Mouse (Mus musculus) cerebral cortex, adult 2 months (tissue): Measurements from ENCODE around the gene Mlf1.

Experiments
- WGBS: fragments of 180-500 bp; shearing (Covaris S2); methylation state at CpG from one replicate; pipeline ENCODE4 v1.1.7; 2018; 5-methylcytosine and 5-hydroxymethylcytosine counted together

Mlf1 gene

DNA sequence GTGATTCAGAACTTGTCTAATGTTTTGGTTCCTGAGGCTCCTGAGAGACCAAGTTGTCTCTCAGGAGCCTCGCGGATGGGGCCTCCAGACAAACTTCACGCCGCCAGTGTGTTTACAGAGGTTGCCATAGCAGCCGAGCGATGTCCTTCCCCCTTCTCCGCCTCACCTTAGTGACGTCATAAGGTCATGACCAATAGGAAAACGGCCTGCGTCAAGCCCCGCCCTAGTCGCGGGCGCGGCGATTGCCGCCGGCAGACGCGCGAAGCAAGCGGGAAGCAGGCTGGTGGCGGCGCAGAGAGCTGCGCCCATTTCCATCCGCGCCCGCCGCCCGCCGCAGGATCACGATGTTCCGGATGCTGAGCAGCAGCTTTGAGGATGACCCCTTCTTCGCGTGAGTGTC lies at the start of gene Mlf1:
Mlf1 (plus strand) TSS at position 226 of the 400 bp plus-strand sequence.
- WGBS, result under 1% methylated on average over 35 of the region's 35 CpGs

DNA sequence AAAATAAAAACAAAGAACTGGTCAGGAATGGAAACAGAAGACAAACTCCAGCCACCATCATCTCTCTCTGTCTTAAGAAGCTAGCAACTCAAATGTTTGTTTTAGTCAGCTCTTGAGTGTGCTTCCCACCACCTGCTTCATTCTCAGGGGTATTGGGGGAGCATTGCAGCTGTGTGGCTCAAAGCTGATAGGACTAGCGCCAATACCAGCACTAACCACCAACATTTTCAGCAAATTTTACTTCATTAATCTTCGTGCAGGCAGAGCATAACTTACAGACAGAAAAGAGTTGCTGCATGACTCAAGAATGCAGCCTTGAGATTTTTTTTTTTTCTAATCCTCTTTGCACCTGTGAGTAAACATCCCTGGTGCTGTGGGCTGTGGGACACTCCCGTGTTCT lies 34.3 kb upstream of the Mlf1 start:
- 75% methylated on average over 3 of the region's 3 CpGs for WGBS

DNA sequence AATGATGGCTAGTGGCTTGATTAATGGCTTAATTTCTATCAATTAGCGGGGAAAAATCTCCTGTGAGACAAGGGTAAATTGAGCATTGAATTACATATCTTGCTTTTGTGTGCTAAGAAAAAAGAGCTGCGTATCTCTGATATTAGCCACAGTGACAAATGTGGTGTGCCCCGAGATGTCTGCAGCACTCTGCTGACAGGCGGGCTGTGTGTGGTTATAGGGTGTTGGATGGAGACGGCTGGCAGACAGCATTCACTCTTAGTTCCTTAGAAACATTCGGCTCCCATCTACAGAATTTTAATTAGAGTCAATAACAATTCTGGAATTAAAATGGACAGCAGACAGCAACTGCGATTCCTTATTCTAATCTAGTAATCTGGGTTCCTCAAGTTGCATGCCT lies 33.0 kb upstream of the Mlf1 start:
- WGBS, result 75% methylated on average over 7 of the region's 7 CpGs

DNA sequence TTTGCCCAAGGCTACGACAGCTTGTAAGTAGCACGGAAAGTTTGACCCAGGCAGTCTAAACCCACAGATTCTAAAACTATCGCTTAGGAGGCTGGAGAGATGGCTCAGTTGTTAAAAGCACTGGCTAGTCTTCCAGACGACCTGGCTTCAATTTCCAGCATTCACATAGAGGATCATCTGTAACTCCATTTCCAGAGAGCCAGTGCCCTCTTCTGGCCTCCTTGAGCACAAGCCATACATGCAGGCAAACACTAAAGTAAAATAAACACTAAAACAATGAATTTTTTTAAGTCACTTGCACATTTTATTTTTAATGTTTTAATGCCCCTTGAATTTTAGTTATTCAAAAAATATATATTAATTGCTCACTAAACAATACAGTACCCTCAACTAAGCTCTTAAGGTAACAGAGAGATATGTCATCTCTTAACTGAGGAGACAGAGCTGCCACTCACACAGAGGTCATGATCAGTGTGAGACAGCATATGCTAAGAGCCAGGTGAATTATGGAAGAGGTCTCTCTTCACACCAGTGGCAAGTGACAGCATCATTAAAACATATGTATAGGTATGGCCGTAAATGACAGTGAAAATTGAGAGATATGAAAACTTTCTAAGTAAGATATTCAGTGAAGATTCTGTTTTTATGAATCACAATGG lies 30.8 kb upstream of the Mlf1 start:
- WGBS, result 69% methylated on average over 5 of the region's 5 CpGs

DNA sequence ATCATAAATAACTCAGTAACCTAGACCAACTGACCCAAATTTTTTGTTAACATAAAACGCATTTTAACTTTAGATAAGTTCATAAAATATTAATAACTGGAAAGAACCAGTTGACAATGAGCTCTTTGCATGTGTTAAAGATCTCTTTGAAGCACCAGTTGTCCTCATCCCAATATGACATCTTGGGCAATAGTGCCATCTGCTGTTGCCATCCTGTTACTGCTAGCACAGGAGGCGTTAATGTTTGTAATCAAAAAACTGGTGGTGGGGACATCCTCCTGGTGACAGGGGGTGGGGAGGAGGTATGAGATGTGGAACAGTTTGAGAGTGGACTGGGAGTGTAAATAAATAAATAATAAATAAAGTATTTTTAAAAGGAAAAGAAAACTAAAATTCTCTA lies 29.3 kb upstream of the Mlf1 start:
- 15% methylated on average over 2 of the region's 2 CpGs for WGBS

DNA sequence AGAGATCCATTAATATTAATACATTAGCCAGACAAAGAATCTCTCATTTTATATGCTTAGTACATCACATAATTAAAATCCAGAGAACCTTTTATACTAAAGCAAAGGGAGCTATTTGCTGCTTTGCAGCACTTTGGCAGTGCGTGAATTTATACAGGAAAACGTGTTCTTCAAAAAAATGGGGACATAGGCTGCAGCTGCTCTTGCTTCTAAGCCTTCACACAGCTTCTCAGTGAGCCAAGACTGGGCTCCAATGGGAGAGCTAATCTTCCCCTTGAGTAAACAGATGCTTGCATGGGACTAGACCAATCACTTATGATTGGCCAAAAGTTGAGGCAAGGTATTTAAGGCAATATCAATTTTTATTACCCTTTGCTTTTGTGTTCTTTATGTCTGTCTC lies 27.2 kb upstream of the Mlf1 start:
- WGBS, result 52% methylated on average over 2 of the region's 2 CpGs

DNA sequence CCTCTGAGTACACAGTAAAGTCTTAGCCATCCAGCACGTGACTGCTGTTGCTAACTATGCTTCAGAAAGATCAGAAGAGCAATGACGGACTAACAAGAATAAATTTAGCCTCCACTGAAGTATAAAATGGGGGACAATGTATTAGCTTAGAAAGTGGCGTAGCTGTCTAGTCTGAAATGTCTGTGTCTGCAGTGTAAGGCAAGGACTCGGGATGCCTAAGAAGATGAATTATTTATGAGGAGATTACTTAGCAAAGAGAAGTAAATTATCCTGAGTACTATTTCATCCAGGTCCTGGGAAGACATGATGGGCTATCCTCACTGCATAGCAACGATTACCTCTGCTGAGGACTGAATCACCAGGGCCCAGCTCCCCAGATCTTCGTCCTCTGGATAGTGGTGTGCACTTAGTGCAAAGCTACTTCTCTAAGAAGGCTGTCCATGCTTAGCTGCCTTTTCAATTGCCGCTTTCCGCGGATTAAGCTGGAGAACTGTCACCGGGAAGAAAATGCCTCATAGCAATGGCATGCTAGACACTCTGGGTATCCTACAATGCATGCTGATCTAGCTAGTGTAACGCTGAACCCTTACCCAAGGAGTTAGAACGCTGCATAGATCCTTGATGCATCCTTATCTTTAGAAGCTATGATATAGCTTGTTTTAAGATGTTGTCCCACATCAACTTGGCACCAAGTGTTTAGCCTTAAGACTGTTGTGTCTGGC lies 22.3 kb upstream of the Mlf1 start:
- 75% methylated on average over 12 of the region's 12 CpGs for WGBS

DNA sequence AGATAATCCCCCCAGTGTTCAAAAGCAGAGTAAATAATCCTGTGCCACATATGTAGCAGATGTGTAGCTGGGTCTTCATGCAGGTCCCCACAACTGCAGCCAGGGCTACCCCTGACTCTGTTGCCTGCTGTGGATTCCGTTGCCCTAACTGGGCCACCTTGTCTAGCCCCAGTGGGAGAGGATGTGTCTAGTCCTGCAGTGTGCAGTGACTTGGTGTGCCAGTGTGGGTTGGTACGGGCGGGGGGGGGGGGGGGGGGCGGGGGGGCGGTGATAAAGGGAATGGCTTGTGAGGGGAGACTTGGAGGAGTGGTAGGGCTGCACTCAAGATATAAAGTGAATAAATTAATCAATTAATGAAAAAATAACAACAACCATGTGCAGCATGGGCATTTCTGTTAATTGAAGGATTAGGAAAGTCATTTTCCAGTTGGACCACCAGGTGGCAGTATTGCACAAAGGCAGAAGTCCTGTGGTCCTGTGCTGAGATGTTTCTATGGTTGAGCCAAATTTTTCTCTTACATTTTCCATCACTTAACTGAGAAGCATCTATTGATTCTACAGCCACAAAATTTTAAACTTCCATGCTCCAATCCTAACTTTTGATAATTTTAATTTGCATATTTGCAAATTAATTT lies 21.7 kb upstream of the Mlf1 start:
- WGBS, result 25% methylated on average over 5 of the region's 5 CpGs

DNA sequence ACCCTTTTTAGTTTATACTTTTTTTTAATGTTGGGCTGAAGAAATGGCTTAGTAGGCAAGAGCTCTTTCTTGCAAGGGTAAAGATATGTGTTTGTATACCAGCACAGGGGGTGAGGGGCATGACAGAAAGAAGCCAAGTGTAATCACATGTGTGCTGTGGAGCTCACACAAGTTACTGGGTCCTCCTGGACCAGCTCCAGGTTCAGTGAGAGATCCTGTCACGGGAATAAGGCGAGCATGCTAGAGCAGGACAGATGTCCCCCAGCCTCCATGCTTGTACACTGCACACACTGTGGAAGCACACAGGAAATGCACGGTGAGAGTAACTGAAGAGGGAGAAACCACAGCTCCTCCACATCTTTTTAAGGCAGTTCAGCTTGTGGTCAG lies 21.1 kb upstream of the Mlf1 start:
- WGBS, result 72% methylated on average over 3 of the region's 3 CpGs

DNA sequence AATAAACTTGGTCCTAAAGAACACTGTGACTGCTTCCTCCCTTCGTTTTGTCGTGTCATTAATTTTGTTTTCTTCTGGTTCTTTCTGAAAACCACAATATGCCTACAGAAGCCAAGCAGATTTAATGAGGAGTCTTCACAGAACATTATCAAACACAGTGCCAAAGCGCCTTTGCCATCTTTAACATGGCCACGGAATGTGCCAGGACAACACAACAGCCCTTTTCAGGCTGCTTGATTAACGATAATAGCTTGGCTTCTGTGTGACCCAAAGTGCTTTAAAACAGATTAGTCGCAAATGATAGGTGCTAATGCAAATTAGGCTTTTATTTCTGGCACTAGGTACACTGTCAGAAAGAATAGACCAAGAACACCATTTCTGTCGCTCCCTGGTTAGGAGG lies 15.5 kb upstream of the Mlf1 start:
- WGBS, result 66% methylated on average over 7 of the region's 7 CpGs

DNA sequence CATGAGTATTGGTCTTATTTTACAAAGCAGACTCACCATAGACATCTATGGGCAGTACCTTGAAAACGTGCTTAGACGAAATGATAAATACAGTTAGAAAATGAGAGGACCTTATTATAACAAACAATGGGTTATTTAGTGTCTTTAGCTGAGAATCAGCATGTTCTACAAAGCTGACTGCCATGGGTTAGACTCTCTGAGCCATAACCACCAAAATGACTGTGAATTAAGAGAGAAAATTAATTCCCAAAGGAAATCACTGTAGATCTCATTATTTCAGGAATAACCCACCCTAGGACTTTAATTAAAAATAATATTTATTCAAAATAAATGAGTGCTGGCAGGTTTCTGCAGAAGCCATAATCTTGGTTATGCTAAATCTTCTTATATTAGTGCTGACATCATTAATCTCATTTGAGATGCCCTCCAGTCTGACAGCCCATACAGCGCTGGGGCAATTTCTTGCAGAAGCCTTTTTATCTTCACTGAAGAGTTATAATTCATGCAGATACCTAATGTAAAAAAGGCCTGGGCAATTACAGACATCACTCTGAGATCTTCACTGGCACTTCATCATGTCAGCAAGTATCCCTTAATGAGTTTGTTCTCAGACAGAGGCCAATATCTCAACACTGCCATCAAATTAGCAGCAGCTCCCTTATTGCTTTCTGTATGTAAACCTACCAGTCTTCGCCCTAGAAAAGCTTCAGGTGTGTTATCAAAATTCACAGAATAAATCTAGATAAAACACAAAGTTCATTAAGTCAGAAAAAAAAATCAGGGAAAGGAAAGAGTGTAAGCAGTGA lies 7.6 kb upstream of the Mlf1 start:
- 74% methylated on average over 4 of the region's 4 CpGs for WGBS

DNA sequence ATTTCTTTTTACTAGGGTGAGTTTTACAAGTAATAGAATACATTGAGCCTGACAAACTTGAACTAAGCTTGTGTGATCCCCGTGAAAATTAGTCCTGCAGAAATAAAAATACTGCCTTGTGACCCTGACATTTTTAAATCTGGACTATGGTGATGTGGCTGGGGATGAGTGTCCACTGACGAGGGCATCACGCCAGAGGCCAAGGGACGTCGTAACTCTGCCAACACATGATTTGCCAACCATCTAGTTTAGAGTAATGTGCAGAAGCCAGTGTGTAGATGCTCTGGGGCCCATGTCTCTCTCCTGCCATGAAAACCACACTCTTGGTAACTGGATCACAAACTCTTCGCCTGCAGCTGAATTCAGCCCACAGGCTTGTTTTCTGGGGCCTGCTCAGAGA lies 6.4 kb upstream of the Mlf1 start:
- WGBS, result 86% methylated on average over 6 of the region's 6 CpGs

DNA sequence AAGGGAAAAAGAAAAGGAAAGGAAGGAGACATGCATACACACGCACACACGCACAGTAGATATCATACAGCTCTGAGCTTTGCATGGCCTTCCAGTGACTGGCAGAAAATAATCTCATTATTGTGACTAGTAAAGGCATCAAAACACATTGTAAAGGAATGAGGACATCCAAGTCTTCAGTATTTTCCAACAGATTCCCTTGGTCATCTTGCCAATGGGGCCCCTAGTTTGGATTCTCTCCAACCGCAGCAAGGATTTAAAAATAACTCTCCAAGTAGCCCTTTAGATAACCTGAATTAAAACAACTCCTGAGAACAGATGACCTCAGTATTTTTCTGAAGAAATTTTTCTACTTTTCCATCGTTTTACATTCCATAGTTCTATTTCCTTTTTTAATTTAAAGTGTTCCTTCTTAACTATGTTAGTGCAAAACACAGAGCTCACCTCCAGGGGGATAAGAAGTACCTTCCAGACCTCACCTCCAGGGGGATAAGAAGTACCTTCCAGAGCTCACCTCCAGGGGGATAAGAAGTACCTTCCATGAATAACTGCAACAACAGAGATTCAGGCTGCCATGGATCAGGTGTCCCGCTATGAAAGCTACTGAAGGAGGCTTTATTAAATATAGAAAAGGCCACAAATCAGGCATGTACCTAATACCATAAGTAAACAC lies 4.4 kb upstream of the Mlf1 start:
- WGBS, result 79% methylated on average over 5 of the region's 5 CpGs

DNA sequence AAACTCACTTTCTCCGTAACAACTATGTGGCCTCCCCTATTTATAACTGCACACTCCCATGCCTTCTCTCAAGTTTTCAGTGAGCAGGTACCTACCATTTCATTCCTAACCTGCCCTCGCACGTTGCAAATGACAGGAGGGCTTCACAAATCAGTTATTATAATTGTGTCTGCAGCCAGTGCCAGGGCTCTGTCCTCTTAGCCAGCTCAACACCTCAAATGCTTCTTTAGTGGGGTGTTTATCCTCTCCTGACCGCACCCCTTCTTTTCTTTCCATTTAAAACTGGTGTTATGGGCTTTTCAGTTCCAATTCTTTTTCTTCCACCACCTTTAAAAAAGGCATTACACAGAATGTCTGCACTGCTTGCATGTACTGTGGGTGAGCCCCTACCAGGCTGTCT lies 1.7 kb upstream of the Mlf1 start:
- 84% methylated on average over 4 of the region's 4 CpGs for WGBS

DNA sequence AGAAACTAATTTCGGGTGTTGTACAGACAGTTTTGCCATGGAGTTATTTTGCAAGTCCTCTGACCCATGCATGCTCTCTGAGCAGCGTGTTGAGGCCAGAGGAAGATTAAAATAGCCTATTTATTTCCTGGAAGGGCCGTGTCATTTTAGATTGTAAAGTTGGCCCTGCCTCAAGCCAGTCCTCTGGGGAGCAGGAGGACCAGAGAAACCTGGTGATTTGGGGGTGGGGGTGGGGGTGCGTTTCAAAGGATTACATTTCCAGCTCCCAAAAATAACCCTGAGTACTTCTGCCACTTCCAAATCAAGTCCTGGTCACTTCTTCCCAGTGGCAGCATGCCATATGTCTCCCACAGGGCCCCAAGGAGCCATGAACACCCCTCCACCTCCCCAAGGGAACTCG lies 1.1 kb upstream of the Mlf1 start:
- WGBS, result 56% methylated on average over 5 of the region's 5 CpGs

DNA sequence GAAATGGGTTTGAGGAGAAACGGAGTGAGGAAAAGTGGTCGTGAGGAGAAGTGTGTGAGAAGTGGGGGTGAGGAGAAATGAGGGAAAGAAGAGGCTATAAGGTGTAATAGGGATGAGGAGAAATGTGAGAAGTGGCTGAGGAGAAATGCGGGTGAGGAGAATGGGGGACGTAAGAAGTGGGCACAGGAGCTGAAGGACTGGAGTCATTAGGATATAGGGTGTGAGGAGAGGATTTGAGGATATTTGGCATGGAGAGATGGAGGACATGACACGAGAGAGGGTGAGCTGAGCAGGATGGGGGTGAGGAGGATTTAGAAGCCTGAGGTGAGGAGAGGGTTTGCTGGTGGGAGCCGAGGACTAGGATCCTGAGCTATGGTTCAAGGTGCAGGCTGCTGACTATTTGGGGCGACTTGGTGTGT lies 472 bp downstream of the Mlf1 start:
- 29% methylated on average over 7 of the region's 7 CpGs for WGBS

DNA sequence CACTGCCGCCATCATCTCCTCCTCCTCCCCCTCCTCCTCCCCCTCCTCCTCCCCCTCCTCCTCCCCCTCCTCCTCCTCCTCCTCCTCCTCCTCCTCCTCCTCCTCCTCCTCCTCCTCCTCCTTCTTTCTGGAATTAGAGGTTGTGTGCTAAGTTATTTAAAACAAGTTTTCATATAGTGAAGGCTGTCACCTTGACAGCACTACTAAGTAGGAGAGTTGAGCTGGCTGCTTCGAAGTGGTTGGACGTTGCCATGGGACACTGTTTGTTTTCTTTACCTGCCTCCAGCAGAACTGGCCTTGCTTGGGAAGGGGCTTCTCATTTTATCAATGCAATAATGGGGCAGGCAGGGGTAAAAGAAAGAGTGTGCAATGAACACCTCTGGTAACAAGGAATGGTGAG lies 1.2 kb downstream of the Mlf1 start, which contains the start of gene Gm17402:
Gm17402 (minus strand) TSS at position 101 of the 400 bp plus-strand sequence.
- WGBS, result 47% methylated on average over 3 of the region's 3 CpGs

DNA sequence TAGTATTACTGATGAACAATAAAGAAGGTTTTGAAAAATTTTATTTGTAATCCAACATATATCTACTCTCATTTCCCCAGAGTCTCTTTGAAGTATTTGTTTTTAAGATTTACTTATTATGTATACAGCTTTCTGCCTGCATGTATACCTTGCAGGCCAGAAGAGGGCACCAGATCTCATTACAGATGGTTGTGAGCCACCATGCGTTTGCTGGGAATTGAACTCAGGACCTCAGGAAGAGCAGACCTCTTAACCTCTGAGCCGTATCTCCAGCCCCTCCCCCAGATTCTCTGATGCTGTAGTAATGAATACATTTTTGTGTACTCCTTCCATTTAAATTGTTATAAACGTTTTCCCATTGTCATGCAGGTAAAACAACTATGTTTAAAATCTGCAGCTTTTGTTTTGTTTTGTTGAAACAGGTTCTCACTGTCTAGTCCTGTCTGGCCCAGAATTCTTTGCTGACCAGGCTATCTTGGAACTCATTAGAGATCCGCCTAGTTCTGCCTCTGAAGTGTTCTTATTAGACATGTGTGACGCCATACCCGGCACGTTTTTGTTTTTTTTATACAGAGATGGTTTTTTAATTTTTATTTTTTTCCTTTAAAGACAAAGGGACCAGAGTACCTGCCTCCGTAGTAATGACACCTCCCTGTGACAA lies 55.6 kb downstream of the Mlf1 start:
- 24% methylated on average over 8 of the region's 8 CpGs for WGBS

DNA sequence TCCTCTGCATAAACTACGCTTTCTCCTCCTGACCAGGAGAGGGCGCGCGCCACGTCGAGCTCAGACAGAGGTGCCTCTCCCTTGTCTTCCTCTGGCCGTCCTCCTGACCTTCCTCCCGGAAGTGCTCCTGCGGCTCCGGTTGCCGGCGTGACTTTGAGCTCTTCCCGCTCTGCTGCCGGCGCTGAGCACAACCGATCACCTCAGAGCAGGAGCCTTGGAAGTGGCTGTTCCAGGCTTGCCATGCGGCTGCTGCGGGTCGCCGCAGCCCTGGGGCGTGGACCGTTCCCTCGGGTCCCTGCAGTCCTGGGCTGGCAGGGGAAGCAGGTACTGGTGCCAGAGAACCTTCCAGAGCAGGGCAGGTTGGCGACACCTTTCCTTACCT lies 56.1 kb downstream of the Mlf1 start, which contains the start of gene Gfm1:
Gfm1 (plus strand) TSS at position 98 of the 382 bp plus-strand sequence.
- under 1% methylated on average over 24 of the region's 24 CpGs for WGBS

DNA sequence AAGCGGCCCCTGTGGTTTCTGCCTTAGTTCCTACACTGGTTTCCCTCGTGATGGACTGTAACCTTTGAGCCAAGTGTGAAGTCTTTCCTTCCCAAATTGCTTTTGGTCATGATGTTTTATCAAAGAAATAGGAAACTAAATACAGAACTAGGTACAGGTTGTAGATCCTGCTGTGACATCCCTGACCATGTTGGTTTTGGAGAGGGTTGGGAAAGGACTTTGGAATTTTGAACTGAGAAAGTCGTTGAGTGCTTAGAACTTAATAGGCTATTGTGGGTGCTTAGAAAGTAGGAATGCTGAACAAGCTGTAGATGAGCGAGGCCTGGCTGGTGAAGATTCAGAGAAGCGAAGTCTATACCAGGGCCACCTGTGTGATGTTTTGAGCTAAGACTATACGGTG lies 60.1 kb downstream of the Mlf1 start:
- WGBS, result 95% methylated on average over 6 of the region's 6 CpGs

DNA sequence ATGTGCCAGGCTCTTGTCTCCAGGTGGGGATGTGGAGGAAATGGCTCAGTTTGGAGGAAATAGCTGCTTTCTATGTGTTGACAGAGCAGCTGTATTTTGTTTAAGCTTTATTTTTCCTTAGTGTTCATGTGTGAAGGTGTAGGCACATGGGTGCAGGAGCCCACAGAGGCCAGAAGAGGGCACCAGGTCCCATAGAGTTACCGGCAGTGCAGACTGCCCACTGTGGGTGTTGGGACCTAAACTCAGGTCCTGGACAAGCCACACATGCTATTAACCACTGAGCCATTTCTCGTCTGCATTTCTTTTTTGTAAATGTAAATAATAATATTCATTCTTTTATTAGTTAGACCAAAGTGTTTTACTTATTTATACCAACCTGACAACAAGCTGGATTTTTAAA lies 73.2 kb downstream of the Mlf1 start:
- 88% methylated on average over 2 of the region's 2 CpGs for WGBS
